Mouse (Mus musculus): ENCODE results near the gene Dnaja2. TPM values are rescaled to one million over a fixed set of nuclear protein-coding genes. Genes with fewer than 3 reads are reported as not detected.

Gene Dnaja2
- polyA plus RNA-seq, 1 experiment from 2014 or later = 163 TPM

GRCm38 (mm10) chr8:85496778-85497177, 58.4 kb downstream of the Dnaja2 start:
- no peaks in the 10 kb centered on the region for H3K9me3 ChIP-seq
- peaks cover 15% of the 10 kb centered on the region for H3K36me3 ChIP-seq
- no peak overlapping the region for H3K9ac ChIP-seq
- no peak overlapping the region for H3K4me3 ChIP-seq
- H3K4me1 ChIP-seq = peaks cover 41% of the 10 kb centered on the region
- H3K27ac ChIP-seq = no peak overlapping the region
- no peak overlapping the region for H3K4me2 ChIP-seq
- no peak for ATAC-seq (ENCODE audit: insufficient number of reproducible peaks, insufficient read depth, low FRiP score, low TSS enrichment, low read depth)
- no peaks in the 10 kb centered on the region for H3K27me3 ChIP-seq
- 84% methylated on average over 4 of the region's 4 CpGs for WGBS

DNA sequence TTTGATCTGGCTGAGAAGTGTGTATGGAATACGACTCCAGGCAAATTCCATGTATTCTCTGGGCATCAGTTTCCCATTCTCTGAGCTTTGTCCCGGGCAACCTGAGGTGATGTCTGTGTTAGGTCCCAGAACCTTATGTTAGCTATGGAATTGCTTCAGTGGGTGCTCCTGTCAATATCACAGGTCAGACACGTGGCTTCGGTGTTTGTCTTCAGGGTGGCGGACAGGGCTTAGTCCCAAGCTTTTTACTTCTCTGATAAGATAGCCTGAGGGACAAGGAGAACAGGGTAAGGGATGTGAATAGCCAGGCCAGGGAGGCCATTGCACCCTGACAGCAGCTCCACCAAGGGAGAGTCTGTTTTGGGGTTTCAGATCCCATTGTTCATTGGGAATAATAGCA, 59.0 kb downstream of the Dnaja2 start:
- no peaks in the 10 kb centered on the region for H3K27me3 ChIP-seq
- H3K4me1 ChIP-seq = peaks cover 41% of the 10 kb centered on the region
- no peak overlapping the region for H3K4me3 ChIP-seq
- WGBS = 61% methylated on average over 5 of the region's 5 CpGs
- H3K4me2 ChIP-seq = no peak overlapping the region
- ATAC-seq (ENCODE audit: insufficient number of reproducible peaks, insufficient read depth, low FRiP score, low TSS enrichment, low read depth) = no peak
- no peak overlapping the region for H3K27ac ChIP-seq
- H3K9me3 ChIP-seq = no peaks in the 10 kb centered on the region
- H3K9ac ChIP-seq = no peak overlapping the region
- H3K36me3 ChIP-seq = peaks cover 11% of the 10 kb centered on the region

- H3K27me3 ChIP-seq = no peaks in the 10 kb centered on the region
- peak overlapping the region; percentile 88 for H3K4me2 ChIP-seq
- peak overlapping the region; percentile 86 for H3K4me3 ChIP-seq
- H3K36me3 ChIP-seq = peaks cover 6% of the 10 kb centered on the region; the same call in 1 of the 2 replicates
- no peaks in the 10 kb centered on the region for H3K9me3 ChIP-seq
- peak overlapping the region; percentile 73 for H3K27ac ChIP-seq
- H3K4me1 ChIP-seq = peaks cover 31% of the 10 kb centered on the region
- peak overlapping the region; percentile 90 for H3K9ac ChIP-seq
- WGBS = 5% methylated on average over 48 of the region's 49 CpGs
- ATAC-seq (ENCODE audit: insufficient number of reproducible peaks, insufficient read depth, low FRiP score, low TSS enrichment, low read depth) = peak; percentile 16; the same call in 1 of the 2 replicates
These were observed 61.9 kb downstream of the Dnaja2 start for GRCm38 (mm10) chr8:85492940-85493931.

GRCm38 (mm10) chr8:85492125-85492875, 62.8 kb downstream of the Dnaja2 start, which contains the start of gene Gpt2:
Gpt2 (plus strand) TSS chr8:85492576.
- H3K9me3 ChIP-seq = no peaks in the 10 kb centered on the region
- no peaks in the 10 kb centered on the region for H3K27me3 ChIP-seq
- H3K4me2 ChIP-seq = peak within 1 kb of the TSS; percentile 88
- peak; percentile 98 for ATAC-seq (ENCODE audit: insufficient number of reproducible peaks, insufficient read depth, low FRiP score, low TSS enrichment, low read depth)
- H3K27ac ChIP-seq = peak within 1 kb of the TSS; percentile 73
- WGBS = under 1% methylated on average over 41 of the region's 41 CpGs
- peaks cover 5% of the 10 kb centered on the region; the same call in 1 of the 2 replicates for H3K36me3 ChIP-seq
- H3K9ac ChIP-seq = peak within 1 kb of the TSS; percentile 90
- peak within 1 kb of the TSS; percentile 86 for H3K4me3 ChIP-seq
- H3K4me1 ChIP-seq = peaks cover 31% of the 10 kb centered on the region

DNA sequence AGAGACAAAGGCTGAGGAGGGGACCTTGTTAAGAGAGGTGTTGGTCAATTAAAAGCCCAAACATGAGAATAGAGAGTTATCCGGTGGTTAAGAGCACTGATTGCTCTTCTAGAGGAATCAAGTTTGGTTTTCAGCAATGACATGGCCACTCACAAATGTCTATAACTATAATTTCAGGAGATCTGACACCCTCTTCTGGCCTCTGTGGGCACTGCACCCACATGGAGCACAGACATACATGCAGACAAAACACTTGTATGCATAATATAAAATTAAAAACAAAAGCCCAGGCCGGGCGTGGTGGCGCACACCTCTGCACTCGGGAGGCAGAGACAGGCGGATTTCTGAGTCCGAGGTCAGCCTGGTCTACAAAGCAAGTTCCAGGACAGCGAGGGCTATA, 65.6 kb downstream of the Dnaja2 start:
- H3K4me3 ChIP-seq = no peak overlapping the region
- H3K36me3 ChIP-seq = no peaks in the 10 kb centered on the region
- 92% methylated on average over 8 of the region's 8 CpGs for WGBS
- H3K4me1 ChIP-seq = peaks cover 19% of the 10 kb centered on the region
- H3K27me3 ChIP-seq = no peaks in the 10 kb centered on the region
- no peak overlapping the region for H3K9ac ChIP-seq
- no peak overlapping the region for H3K27ac ChIP-seq
- H3K4me2 ChIP-seq = no peak overlapping the region
- H3K9me3 ChIP-seq = no peaks in the 10 kb centered on the region
- ATAC-seq (ENCODE audit: insufficient number of reproducible peaks, insufficient read depth, low FRiP score, low TSS enrichment, low read depth) = no peak

DNA sequence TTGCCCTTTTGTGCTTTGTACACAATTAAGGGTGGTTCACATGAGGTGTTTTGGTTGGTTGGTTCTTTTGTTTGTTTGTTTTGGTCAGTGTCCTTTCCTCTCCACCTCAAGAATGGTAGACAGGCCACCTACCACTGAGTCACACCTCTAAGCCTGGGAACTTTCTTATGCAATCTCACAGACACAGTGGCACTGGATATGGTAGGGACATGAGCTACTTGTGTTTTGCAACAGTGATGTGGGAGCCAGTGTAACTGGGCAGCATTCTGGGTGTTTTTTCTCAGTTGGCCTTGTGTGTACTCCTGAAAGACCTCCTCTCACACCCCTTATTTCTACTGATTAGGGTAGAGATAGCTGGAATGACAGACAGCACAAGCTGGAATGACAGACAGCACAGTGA, 66.5 kb downstream of the Dnaja2 start:
- Histone ChIP-seq H3K4me2 (no peak overlapping the region), H3K4me1 (peaks cover 10% of the 10 kb centered on the region), H3K36me3 (no peaks in the 10 kb centered on the region), H3K27ac (no peak overlapping the region), H3K9me3 (no peaks in the 10 kb centered on the region), H3K27me3 (no peaks in the 10 kb centered on the region), H3K9ac (no peak overlapping the region), H3K4me3 (no peak overlapping the region)
- ATAC-seq (ENCODE audit: insufficient number of reproducible peaks, insufficient read depth, low FRiP score, low TSS enrichment, low read depth) = no peak

DNA sequence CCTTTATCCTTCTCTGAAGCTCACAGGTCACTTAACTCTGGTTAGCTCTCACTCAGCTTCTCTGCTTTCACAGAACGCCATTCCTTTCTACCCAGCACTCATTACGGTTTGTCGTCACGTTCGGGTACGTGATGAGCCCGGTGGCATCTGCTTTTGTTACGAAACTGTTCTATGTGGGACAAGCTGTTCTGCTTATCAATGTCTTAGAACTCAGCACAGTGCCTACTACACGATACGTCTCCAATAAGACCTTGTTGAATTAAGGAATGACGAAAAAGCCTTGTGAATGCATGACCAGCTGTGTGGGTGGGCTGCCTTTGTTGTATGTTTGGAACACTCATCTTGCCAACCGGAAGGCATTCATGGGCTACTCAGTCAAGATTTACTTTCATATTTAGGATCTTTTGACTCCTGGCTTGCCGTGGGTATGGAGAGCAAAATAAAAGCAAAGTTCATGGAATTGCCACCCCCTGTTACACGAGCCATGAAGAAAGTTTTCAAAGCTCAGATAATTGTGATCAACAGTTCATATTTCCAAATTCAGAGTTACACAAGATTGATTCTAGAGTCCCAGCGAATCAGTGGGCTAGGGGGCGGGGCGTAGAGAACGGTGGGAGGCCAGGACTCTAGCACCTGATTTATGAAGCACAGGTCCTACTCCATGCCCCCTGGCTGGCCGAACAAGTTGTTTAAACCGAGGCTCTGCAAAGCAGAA, 67.1 kb downstream of the Dnaja2 start:
- Histone ChIP-seq H3K4me1 (peaks cover 4% of the 10 kb centered on the region; the same call in 1 of the 2 replicates), H3K4me2 (no peak overlapping the region), H3K4me3 (no peak overlapping the region), H3K27me3 (no peaks in the 10 kb centered on the region), H3K27ac (no peak overlapping the region), H3K9me3 (no peaks in the 10 kb centered on the region), H3K9ac (no peak overlapping the region), H3K36me3 (no peaks in the 10 kb centered on the region)
- ATAC-seq (ENCODE audit: insufficient number of reproducible peaks, insufficient read depth, low FRiP score, low TSS enrichment, low read depth) = no peak
- 79% methylated on average over 20 of the region's 20 CpGs for WGBS

Other genes starting within 250 kb of the Dnaja2 start
- gene Mylk3, start 169.0 kb downstream of the Dnaja2 start, polyA plus RNA-seq (2015; fragmentation: Nextera tagmentation; extraction: Ambion mirVana) = 4.4 and 5.4 TPM in 2 replicates
- 54.0 and 56.6 TPM in 2 replicates for gene 4921524J17Rik, start 122.5 kb downstream of the Dnaja2 start, polyA plus RNA-seq (2015; fragmentation: Nextera tagmentation; extraction: Ambion mirVana)
- 36.0 and 40.2 TPM in 2 replicates for gene Gpt2, start 62.8 kb downstream of the Dnaja2 start, polyA plus RNA-seq (2015; fragmentation: Nextera tagmentation; extraction: Ambion mirVana)
- gene Neto2, start 145.6 kb upstream of the Dnaja2 start, polyA plus RNA-seq (2015; fragmentation: Nextera tagmentation; extraction: Ambion mirVana) = 9.2 and 10.2 TPM in 2 replicates